Mouse (Mus musculus): ENCODE measurements around the gene Mtus2.

DNA sequence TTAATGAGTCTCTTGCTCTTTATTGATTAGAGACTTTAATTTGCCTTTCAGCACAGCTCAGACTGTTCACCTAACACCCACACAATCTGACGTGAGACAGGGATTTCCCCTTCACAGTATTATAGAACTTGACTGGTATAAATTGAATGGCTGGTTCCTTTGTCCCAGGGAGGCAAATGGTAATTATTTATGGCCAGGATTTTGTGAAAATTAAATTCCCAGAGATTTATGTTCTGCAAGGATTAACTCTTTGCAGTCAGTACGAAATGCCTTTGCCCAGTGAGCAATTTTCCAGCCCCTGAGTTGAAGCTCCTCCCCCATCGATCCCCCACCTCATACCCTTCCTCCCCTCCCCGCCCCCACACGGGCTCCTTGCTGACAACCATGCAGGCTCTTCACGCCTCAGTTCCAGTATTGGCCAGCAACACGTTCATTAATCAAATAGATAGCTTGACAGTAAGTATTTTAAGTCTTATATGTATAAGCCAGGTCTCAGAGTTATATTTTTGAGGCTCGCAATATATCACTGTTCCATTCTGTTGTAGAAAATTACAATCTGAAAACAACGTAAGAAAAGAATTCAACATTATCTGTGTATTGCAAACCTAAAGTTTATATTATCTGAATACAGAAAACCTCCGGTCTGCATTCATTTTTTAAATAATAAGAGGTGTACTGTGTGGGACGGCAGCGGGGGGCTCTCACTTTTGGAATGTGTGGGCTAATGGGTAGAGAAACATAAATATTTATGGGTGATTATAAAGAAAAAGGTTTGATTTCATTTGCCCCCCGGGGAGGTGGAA is 195.7 kb downstream of the Mtus2 start:
- TF ChIP-seq CTCF (IDR thresholded peaks at IDR 0.05; ENCODE audit: control insufficient read depth, insufficient read depth, insufficient read length) (no peak), MYOG (IDR thresholded peaks at IDR 0.05; ENCODE audit: control insufficient read depth, extremely low read depth, insufficient read length) (no peak), MAX (IDR thresholded peaks at IDR 0.05) (no peak), MYOD1 (IDR thresholded peaks at IDR 0.05; ENCODE audit: control insufficient read depth, insufficient read length, low read depth) (no peak), FOSL1 (IDR thresholded peaks at IDR 0.05; ENCODE audit: insufficient read depth, low read length, poor library complexity, severe bottlenecking) (no peak)

All from C2C12 (cell line).